Mouse (Mus musculus) kidney, adult 2 months (tissue): ENCODE measurements around the gene Isoc2a.

Experiments used
- CTCF ChIP-seq: fragments of 200-500 bp; conservative IDR thresholded peaks from 2 replicates; pipeline ENCODE4 v1.5.1; 2011; ENCODE audit warnings: low read depth, mild to moderate bottlenecking, control low read depth, low read length, moderate library complexity, mixed read lengths; ENCODE audit not compliant: insufficient read depth, insufficient read length
- POLR2A ChIP-seq: fragments of 200-500 bp; IDR thresholded peaks from one replicate; pipeline ENCODE4 v1.6.1; 2011; ENCODE audit warnings: low read depth, low read length, control low read depth

DNA sequence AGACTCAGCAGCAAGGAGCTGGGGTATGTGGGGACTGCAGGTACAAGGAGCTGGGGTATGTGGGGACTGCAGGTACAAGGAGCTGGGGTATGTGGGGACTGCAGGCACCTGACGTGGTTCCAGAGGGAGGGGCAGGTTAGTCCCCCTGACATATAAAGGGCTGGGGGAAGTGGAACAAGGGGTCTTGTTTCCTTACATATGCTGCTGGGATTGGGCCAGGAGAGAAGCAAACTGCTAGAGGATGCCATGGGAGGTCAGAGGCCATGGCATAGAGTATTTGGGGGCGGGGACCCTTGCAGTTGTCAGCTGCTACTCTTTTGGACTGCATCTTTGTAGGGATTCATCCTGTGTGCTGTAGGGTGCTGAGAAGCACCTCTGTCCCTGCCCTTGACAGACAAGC lies 40.5 kb downstream of the Isoc2a start:
- TF ChIP-seq POLR2A (no peak), CTCF (no peak)
